Mouse (Mus musculus) stomach, embryonic 14.5 days (tissue): ENCODE measurements around the gene Reln. TPM values are rescaled to one million over a fixed set of nuclear protein-coding genes. Genes with fewer than 3 reads are reported as not detected.

Experiments
- ATAC-seq: fragments of 200-750 bp; cut with Nextera tagmentation; 2 replicates; pipeline ENCODE4 v1.8.0; 2017; ENCODE audit warnings: low read depth, moderate TSS enrichment; ENCODE audit not compliant: insufficient number of reproducible peaks, insufficient read depth, low FRiP score
- H3K27ac ChIP-seq: fragments of 300-500 bp; sonication (generic); 2 replicates; pipeline ENCODE4 v1.5.1; 2014; ENCODE audit warnings: mild to moderate bottlenecking, low read length, moderate library complexity, mixed read lengths
- H3K27me3 ChIP-seq: fragments of 300-500 bp; sonication (generic); 2 replicates; pipeline ENCODE4 v1.6.1; 2014; ENCODE audit warnings: low read length, control low read depth, mixed read lengths; ENCODE audit not compliant: control insufficient read depth, insufficient read depth
- H3K36me3 ChIP-seq: fragments of 300-500 bp; sonication (generic); 2 replicates; pipeline ENCODE4 v1.6.1; 2014; ENCODE audit warnings: mild to moderate bottlenecking, control low read depth, low read length, moderate library complexity, mixed read lengths; ENCODE audit not compliant: control insufficient read depth, insufficient read depth
- H3K4me1 ChIP-seq: fragments of 300-500 bp; sonication (generic); 2 replicates; pipeline ENCODE4 v1.6.1; 2014; ENCODE audit warnings: low read length, control low read depth, mixed read lengths; ENCODE audit not compliant: control insufficient read depth, insufficient read depth
- H3K4me2 ChIP-seq: fragments of 300-500 bp; sonication (generic); replicated peaks from 2 replicates; pipeline ENCODE4 v1.6.1; 2014; ENCODE audit warnings: low read depth, low read length, control low read depth
- H3K4me3 ChIP-seq: fragments of 300-500 bp; sonication (generic); 2 replicates; pipeline ENCODE4 v1.5.1; 2014; ENCODE audit warnings: low read depth, low read length, control low read depth
- H3K9ac ChIP-seq: fragments of 300-500 bp; sonication (generic); replicated peaks from 2 replicates; pipeline ENCODE4 v1.6.1; 2014; ENCODE audit warnings: low read depth, mild to moderate bottlenecking, control low read depth, low read length, moderate library complexity, mixed read lengths
- H3K9me3 ChIP-seq: fragments of 300-500 bp; sonication (generic); 2 replicates; pipeline ENCODE4 v1.6.1; 2016; ENCODE audit warnings: low read depth, low read length, control low read depth; ENCODE audit not compliant: control insufficient read depth
- WGBS: fragments of 180-500 bp; shearing (Covaris S2); extraction: QIAGEN DNeasy Blood & Tissue Kit; methylation state at CpG from one replicate; pipeline ENCODE4 v1.1.7; 2014; 5-methylcytosine and 5-hydroxymethylcytosine counted together
- polyA plus RNA-seq: library from polyadenylated mRNA; unstranded; fragments of >200 nt; fragmentation: Nextera tagmentation; extraction: Ambion mirVana; gene quantifications from 2 replicates; pipeline ENCODE4 v1.2.1, GENCODE M21; 2014

Gene Reln
- polyA plus RNA-seq, 1 experiment from 2014 or later = 5.2 TPM

- no peaks in the 10 kb centered on the region for H3K27me3 ChIP-seq
- no peak for ATAC-seq
- no peak overlapping the region for H3K4me3 ChIP-seq
- no peaks in the 10 kb centered on the region for H3K36me3 ChIP-seq
- H3K4me1 ChIP-seq = no peaks in the 10 kb centered on the region
- no peak overlapping the region for H3K4me2 ChIP-seq
- no peak overlapping the region for H3K9ac ChIP-seq
- 57% methylated on average over 6 of the region's 6 CpGs for WGBS
- no peaks in the 10 kb centered on the region for H3K9me3 ChIP-seq
- H3K27ac ChIP-seq = no peak overlapping the region
Observed at GRCm38 (mm10) chr5:22236801-22237200, 107.7 kb downstream of the Reln start.

GRCm38 (mm10) chr5:22224515-22224914, 120.0 kb downstream of the Reln start:
- Histone ChIP-seq H3K4me3 (no peak overlapping the region), H3K27me3 (no peaks in the 10 kb centered on the region), H3K27ac (no peak overlapping the region), H3K9ac (no peak overlapping the region), H3K4me2 (no peak overlapping the region), H3K36me3 (no peaks in the 10 kb centered on the region), H3K9me3 (0 out of 2 replicates have a peak, but pooled peaks cover 3% of the 10 kb centered on the region), H3K4me1 (no peaks in the 10 kb centered on the region)
- WGBS = 72% methylated on average over 4 of the region's 4 CpGs
- ATAC-seq = no peak

GRCm38 (mm10) chr5:22223940-22224339, 120.6 kb downstream of the Reln start:
- Histone ChIP-seq H3K9me3 (0 out of 2 replicates have a peak, but pooled peaks cover 3% of the 10 kb centered on the region), H3K36me3 (no peaks in the 10 kb centered on the region), H3K4me1 (no peaks in the 10 kb centered on the region), H3K4me3 (no peak overlapping the region), H3K27ac (no peak overlapping the region), H3K9ac (no peak overlapping the region), H3K4me2 (no peak overlapping the region), H3K27me3 (no peaks in the 10 kb centered on the region)
- no peak for ATAC-seq
- 75% methylated on average over 2 of the region's 2 CpGs for WGBS

- no peak overlapping the region for H3K27ac ChIP-seq
- no peak overlapping the region for H3K9ac ChIP-seq
- no peaks in the 10 kb centered on the region for H3K4me1 ChIP-seq
- H3K27me3 ChIP-seq = no peaks in the 10 kb centered on the region
- no peak for ATAC-seq
- no peaks in the 10 kb centered on the region for H3K36me3 ChIP-seq
- no peaks in the 10 kb centered on the region for H3K9me3 ChIP-seq
- no peak overlapping the region for H3K4me3 ChIP-seq
- WGBS = 75% methylated on average over 8 of the region's 8 CpGs
- H3K4me2 ChIP-seq = no peak overlapping the region
Observed at GRCm38 (mm10) chr5:22208311-22209021, 136.0 kb downstream of the Reln start.

GRCm38 (mm10) chr5:22197926-22198325, 146.6 kb downstream of the Reln start:
- WGBS = 71% methylated on average over 2 of the region's 2 CpGs
- Histone ChIP-seq H3K4me1 (no peaks in the 10 kb centered on the region), H3K27ac (no peak overlapping the region), H3K9me3 (no peaks in the 10 kb centered on the region), H3K36me3 (no peaks in the 10 kb centered on the region), H3K4me2 (no peak overlapping the region), H3K4me3 (no peak overlapping the region), H3K27me3 (no peaks in the 10 kb centered on the region), H3K9ac (no peak overlapping the region)
- ATAC-seq = no peak

GRCm38 (mm10) chr5:22196891-22197290, 147.6 kb downstream of the Reln start:
- Histone ChIP-seq H3K4me3 (no peak overlapping the region), H3K36me3 (no peaks in the 10 kb centered on the region), H3K4me1 (no peaks in the 10 kb centered on the region), H3K27me3 (no peaks in the 10 kb centered on the region), H3K9me3 (no peaks in the 10 kb centered on the region), H3K9ac (no peak overlapping the region), H3K27ac (no peak overlapping the region), H3K4me2 (no peak overlapping the region)
- 60% methylated on average over 2 of the region's 2 CpGs for WGBS
- ATAC-seq = no peak

GRCm38 (mm10) chr5:22196476-22196875, 148.0 kb downstream of the Reln start:
- Histone ChIP-seq H3K4me2 (no peak overlapping the region), H3K4me3 (no peak overlapping the region), H3K36me3 (no peaks in the 10 kb centered on the region), H3K27ac (no peak overlapping the region), H3K4me1 (no peaks in the 10 kb centered on the region), H3K9me3 (no peaks in the 10 kb centered on the region), H3K27me3 (no peaks in the 10 kb centered on the region), H3K9ac (no peak overlapping the region)
- no peak for ATAC-seq
- 56% methylated on average over 4 of the region's 4 CpGs for WGBS

GRCm38 (mm10) chr5:22195352-22195941, 149.1 kb downstream of the Reln start:
- H3K4me1 ChIP-seq = no peaks in the 10 kb centered on the region
- no peak overlapping the region for H3K27ac ChIP-seq
- no peak overlapping the region for H3K4me3 ChIP-seq
- no peaks in the 10 kb centered on the region for H3K9me3 ChIP-seq
- H3K9ac ChIP-seq = no peak overlapping the region
- H3K4me2 ChIP-seq = no peak overlapping the region
- H3K27me3 ChIP-seq = no peaks in the 10 kb centered on the region
- 69% methylated on average over 8 of the region's 8 CpGs for WGBS
- ATAC-seq = no peak
- H3K36me3 ChIP-seq = no peaks in the 10 kb centered on the region
